Mouse (Mus musculus) v-Abl transformed pro-B cells (cell line): ENCODE measurements around the gene Olfr1186.
"Not testable (repeated sequence)": the region's sequence is repeated elsewhere in the genome, so short reads cannot be mapped to it uniquely, and the experiment has no call there.

Experiments used
- in situ Hi-C, 2 experiments: fragments of 400-800 bp; cut with MboI; formaldehyde crosslinking; loops; one replicate each; pipeline ENCODE4 v1.15.1; 2025; ENCODE audit not compliant: unreplicated experiment in 2 of 2

The Olfr1186 gene

DNA sequence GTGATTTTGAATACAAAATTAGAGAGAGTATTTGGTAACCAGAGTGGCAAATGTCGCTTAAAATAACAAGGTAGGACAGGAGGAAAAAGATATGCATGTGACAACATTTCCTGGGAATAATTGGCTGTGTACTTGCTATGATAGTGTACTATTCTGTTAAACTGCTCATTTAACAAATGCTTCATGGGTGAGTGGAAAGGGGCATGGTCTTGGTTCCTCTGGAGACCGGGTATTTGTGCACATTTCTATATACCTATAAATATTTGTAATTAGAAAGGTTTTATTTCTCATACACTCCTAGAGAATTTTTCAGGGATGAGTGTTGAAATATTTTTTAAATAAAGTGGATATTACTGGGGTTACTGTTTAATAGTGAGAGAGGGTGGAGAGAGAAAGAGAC, at the start of gene Olfr1186:
Olfr1186 (plus strand) TSS at position 301 of the 400 bp plus-strand sequence.
- in situ Hi-C loops: no loop called here

DNA sequence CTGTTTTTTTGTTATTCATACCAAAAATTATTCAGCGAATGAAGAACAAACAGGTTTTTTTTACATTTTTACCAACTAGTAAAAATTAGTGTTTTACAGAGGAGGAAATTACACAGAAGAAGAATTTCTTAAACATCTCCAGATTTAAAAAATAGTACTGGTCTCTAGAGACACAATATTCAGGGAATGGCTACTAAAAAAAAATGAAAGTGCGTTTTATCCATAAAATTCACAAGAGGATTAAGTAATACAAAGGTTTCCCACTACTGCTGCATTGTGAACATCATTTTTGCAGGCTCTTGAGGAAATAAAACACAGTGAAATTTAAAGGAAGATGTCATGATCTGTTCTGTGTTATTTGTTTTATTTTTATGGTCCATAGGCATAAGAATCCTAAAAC, 35.1 kb upstream of the Olfr1186 start, which contains the start of gene Olfr1184:
Olfr1184 (plus strand) TSS at position 301 of the 400 bp plus-strand sequence.
- in situ Hi-C loops: no loop called here

DNA sequence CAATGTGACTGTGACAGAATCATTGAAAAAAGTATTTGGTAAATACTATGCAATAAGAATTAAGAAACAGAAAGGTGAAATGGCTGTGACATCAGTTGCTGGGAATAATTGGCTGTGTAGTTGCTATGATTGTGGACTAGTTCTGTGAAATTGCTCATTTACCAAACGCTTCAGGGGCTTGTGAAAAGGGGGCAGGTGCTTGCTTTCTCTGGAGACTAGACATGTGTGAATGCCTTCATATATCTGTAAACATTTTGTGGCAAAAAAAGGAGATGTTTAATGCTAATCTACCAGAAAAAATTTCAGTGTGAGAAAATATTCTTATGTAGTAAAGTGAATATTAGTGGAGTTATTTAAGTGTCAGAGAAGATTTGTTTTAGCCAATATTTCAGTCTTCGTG, 25.3 kb upstream of the Olfr1186 start, which contains the start of gene Olfr1185-ps1:
Olfr1185-ps1 (plus strand) TSS at position 301 of the 400 bp plus-strand sequence.
- in situ Hi-C loops: no loop called here

DNA sequence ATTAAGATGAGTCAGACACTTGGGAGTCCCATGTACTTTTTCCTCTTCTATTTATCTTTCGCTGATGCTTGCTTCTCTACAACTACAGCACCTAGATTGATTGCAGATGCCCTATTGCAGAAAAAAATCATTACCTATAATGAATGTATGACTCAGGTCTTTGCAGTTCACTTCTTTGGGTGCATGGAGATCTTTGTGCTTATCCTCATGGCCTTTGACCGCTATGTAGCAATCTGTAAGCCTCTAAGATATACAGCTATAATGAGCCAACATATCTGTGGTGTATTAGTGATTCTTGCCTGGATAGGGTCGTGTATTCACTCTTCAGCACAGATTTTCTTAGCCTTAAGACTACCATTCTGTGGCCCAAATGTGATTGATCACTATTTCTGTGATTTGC, 7.4 kb downstream of the Olfr1186 start:
- in situ Hi-C loops: no loop called here

DNA sequence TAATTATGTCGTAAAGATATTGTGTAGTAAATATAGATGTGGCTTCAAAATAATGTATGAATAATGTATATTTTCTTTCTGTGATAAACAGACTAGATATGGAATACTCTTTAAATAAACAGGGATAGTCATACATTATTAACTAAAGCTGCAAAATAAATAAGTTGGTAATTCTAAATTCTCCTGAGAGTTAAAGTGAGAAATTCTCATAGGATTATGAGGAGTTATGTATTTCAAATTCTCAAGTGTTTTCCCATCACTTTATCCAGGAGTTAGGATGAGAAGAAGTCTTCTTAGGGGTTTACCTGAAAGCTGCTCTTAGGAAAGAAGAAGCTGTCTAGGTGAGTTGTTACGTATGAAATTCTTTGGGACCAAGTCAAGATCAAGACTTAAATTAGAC, 38.3 kb downstream of the Olfr1186 start, which contains the start of gene Olfr1188:
Olfr1188 (plus strand) TSS at position 301 of the 400 bp plus-strand sequence.
- in situ Hi-C loops: no loop called here

DNA sequence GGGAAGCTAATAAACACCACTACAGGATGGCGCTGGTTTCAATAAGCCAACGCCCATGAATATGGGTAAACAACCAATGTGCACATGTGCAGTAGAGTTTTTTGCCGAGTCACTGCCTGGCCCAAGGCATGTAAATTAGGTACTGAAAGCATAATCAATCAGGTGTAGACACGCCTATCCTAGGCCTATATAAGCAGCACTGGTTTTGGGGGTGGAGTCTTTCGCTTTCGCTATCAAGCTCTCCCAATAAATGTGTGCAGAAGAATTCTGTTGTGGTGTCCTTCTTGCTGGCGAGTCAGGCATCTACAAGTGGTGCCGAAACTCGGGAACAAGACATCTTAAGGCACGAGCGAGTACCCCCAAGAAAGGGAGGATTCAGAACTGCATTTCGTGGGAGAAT, 54.3 kb downstream of the Olfr1186 start:
- in situ Hi-C loops: not testable (repeated sequence)
